Mouse (Mus musculus) midbrain, postnatal 0 days (tissue): ENCODE measurements at regions not wholly inside any gene's neighbourhood (a gene's known extent, or its start where the extent isn't known, plus 50 kb on each side); places are given as distances from the start of the nearest gene placed in this dataset.

Experiments
- ATAC-seq: fragments of 200-750 bp; cut with Nextera tagmentation; 2 replicates; pipeline ENCODE4 v1.8.0; 2017; ENCODE audit warnings: moderate number of reproducible peaks, mild to moderate bottlenecking, moderate TSS enrichment, moderate library complexity; ENCODE audit not compliant: low FRiP score
- DNase-seq: peaks from one replicate; pipeline ENCODE4 v3.0.0-alpha.2; 2015; ENCODE audit warnings: low spot score
- H3K27ac ChIP-seq: fragments of 300-500 bp; sonication (generic); 2 replicates; pipeline ENCODE4 v1.5.1; 2014; ENCODE audit warnings: low read depth, mild to moderate bottlenecking, low read length, mixed read lengths
- H3K27me3 ChIP-seq: fragments of 300-500 bp; sonication (generic); 2 replicates; pipeline ENCODE4 v1.6.1; 2014; ENCODE audit warnings: low read length, control low read depth, mixed read lengths; ENCODE audit not compliant: insufficient read depth
- H3K36me3 ChIP-seq: fragments of 300-500 bp; sonication (generic); 2 replicates; pipeline ENCODE4 v1.6.1; 2014; ENCODE audit warnings: low read length, control low read depth, mixed read lengths; ENCODE audit not compliant: insufficient read depth
- H3K4me1 ChIP-seq: fragments of 300-500 bp; sonication (generic); 2 replicates; pipeline ENCODE4 v1.6.1; 2014; ENCODE audit warnings: mild to moderate bottlenecking, control low read depth, antibody characterized with exemption, low read length, mixed read lengths; ENCODE audit not compliant: insufficient read depth
- H3K4me2 ChIP-seq: fragments of 300-500 bp; sonication (generic); 2 replicates; pipeline ENCODE4 v1.6.1; 2014; ENCODE audit warnings: low read depth, mild to moderate bottlenecking, low read length, mixed read lengths; ENCODE audit not compliant: poor library complexity, severe bottlenecking
- H3K4me3 ChIP-seq: fragments of 300-500 bp; sonication (generic); 2 replicates; pipeline ENCODE4 v1.5.1; 2014; ENCODE audit warnings: low read depth, mild to moderate bottlenecking, low read length, moderate library complexity
- H3K9ac ChIP-seq: fragments of 300-500 bp; sonication (generic); replicated peaks from 2 replicates; pipeline ENCODE4 v1.6.1; 2014; ENCODE audit warnings: mild to moderate bottlenecking, low read length, moderate library complexity, mixed read lengths; ENCODE audit not compliant: poor library complexity, severe bottlenecking
- H3K9me3 ChIP-seq: fragments of 300-500 bp; sonication (generic); 2 replicates; pipeline ENCODE4 v1.6.1; 2016; ENCODE audit warnings: low read length, control low read depth
- CTCF ChIP-seq: IDR thresholded peaks from 2 replicates; pipeline ENCODE4 v1.5.1; 2016; ENCODE audit warnings: antibody characterized with exemption, mild to moderate bottlenecking
- WGBS: fragments of 180-500 bp; shearing (Covaris S2); extraction: QIAGEN DNeasy Blood & Tissue Kit; methylation state at CpG from one replicate; pipeline ENCODE4 v1.1.7; 2014; 5-methylcytosine and 5-hydroxymethylcytosine counted together

GRCm38 (mm10) chr17:22673891-22674622 lies 73.3 kb downstream of the Vmn2r112 start:
- Histone ChIP-seq H3K4me1 (no peaks in the 10 kb centered on the region), H3K9ac (no peak overlapping the region; the same call in 1 of the 2 replicates), H3K4me2 (peak overlapping the region; percentile 52), H3K27me3 (no peaks in the 10 kb centered on the region), H3K4me3 (peak overlapping the region; percentile 43), H3K36me3 (no peaks in the 10 kb centered on the region), H3K27ac (no peak overlapping the region), H3K9me3 (no peaks in the 10 kb centered on the region)
- TF ChIP-seq CTCF = peak; percentile 31; the same call in 1 of the 2 replicates
- DNase-seq = peak; percentile 46
- WGBS = 33% methylated on average over 16 of the region's 16 CpGs
- ATAC-seq = peak; percentile 92
